Mouse (Mus musculus): ENCODE measurements around the gene Calcoco1. TPM values are rescaled to one million over a fixed set of nuclear protein-coding genes. Genes with fewer than 3 reads are reported as not detected.

The Calcoco1 gene
- polyA plus RNA-seq, 1 experiment from 2014 or later: 27.0 TPM

DNA sequence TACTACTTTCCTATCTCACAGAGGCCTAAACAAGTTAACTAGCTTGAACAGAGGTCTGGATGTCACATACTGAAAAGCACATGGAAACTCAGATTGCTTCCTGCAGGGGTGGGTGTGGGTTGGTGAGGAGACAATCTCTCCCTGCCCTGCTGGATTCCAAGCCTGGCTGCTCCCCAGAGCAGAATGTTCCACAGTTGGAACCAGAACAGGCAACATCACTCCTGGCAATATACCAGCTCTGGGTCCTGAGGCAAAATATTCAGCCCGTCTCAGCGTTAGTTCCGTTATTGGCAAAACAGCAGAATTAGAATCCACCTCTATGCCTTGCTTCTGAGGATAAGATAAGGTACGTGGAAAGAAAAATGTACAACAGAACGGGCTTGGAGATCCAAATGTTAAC, 28.3 kb upstream of the Calcoco1 start:
- H3K9ac ChIP-seq (ENCODE audit: low read depth, low read length): no peak overlapping the region
- WGBS: 65% methylated on average over 5 of the region's 5 CpGs
- H3K27me3 ChIP-seq (replicated peaks; ENCODE audit: control insufficient read depth, insufficient read depth, low read length): peaks cover 61% of the 10 kb centered on the region
- no peak overlapping the region for H3K27ac ChIP-seq (ENCODE audit: low read length)
- peaks cover 14% of the 10 kb centered on the region; the same call in 1 of the 2 replicates for H3K4me1 ChIP-seq (ENCODE audit: control insufficient read depth, insufficient read depth, low read length)
- ATAC-seq: no peak
- H3K4me2 ChIP-seq (ENCODE audit: low read depth, low read length): no peak overlapping the region
- no peak overlapping the region for H3K4me3 ChIP-seq (ENCODE audit: low read length)
- H3K9me3 ChIP-seq (ENCODE audit: control insufficient read depth, low read length): no peaks in the 10 kb centered on the region
- H3K36me3 ChIP-seq (ENCODE audit: control insufficient read depth, insufficient read depth, low read length): no peaks in the 10 kb centered on the region

DNA sequence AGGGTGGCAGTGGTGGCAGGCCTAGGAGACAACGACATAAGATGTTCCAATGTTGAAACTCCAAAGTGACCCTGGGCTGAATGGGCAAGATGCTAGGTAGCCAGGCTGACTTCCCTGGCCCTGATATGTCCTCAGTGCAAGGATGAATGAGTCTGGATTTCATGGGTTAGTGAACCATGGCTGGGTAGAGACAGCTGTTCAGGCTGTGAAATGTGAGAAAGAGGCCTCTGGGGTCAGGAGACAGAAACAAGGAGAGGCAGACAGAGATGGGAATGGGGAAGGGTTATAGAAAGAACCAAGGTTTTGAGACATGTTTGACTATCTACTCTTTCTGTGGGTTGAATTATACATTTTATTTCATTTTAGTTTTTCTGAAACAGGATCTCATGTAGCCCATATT, 27.1 kb upstream of the Calcoco1 start:
- H3K4me3 ChIP-seq (ENCODE audit: low read length): no peak overlapping the region
- ATAC-seq: no peak
- no peak overlapping the region for H3K4me2 ChIP-seq (ENCODE audit: low read depth, low read length)
- H3K36me3 ChIP-seq (ENCODE audit: control insufficient read depth, insufficient read depth, low read length): no peaks in the 10 kb centered on the region
- no peak overlapping the region for H3K27ac ChIP-seq (ENCODE audit: low read length)
- 79% methylated on average over 1 of the region's 1 CpGs for WGBS
- peaks cover 67% of the 10 kb centered on the region for H3K27me3 ChIP-seq (replicated peaks; ENCODE audit: control insufficient read depth, insufficient read depth, low read length)
- H3K4me1 ChIP-seq (ENCODE audit: control insufficient read depth, insufficient read depth, low read length): peaks cover 14% of the 10 kb centered on the region; the same call in 1 of the 2 replicates
- H3K9me3 ChIP-seq (ENCODE audit: control insufficient read depth, low read length): no peaks in the 10 kb centered on the region
- no peak overlapping the region for H3K9ac ChIP-seq (ENCODE audit: low read depth, low read length)

DNA sequence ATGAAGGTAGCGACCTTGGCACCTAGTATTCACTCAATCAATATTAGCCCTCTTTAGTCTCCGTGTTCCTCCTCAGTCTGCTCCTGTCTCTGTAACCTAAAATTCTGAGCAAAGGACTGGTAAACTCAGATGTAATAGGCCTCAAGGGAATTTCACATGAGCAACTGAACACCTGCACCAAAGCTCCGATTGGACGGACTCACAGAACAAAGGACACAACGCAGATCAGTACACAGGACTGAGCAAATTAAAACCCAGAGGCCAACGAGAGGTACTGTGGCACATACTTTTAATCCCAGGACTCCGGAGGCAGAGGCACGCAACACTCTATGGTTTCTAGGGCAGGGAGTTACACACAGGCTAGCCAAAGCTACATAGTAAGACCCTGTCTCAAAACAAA, 25.9 kb upstream of the Calcoco1 start:
- H3K4me2 ChIP-seq (ENCODE audit: low read depth, low read length): no peak overlapping the region
- peaks cover 14% of the 10 kb centered on the region; the same call in 1 of the 2 replicates for H3K4me1 ChIP-seq (ENCODE audit: control insufficient read depth, insufficient read depth, low read length)
- H3K27me3 ChIP-seq (replicated peaks; ENCODE audit: control insufficient read depth, insufficient read depth, low read length): peaks cover 77% of the 10 kb centered on the region
- 39% methylated on average over 8 of the region's 8 CpGs for WGBS
- no peaks in the 10 kb centered on the region for H3K36me3 ChIP-seq (ENCODE audit: control insufficient read depth, insufficient read depth, low read length)
- no peak overlapping the region for H3K4me3 ChIP-seq (ENCODE audit: low read length)
- no peak overlapping the region for H3K27ac ChIP-seq (ENCODE audit: low read length)
- H3K9ac ChIP-seq (ENCODE audit: low read depth, low read length): no peak overlapping the region
- H3K9me3 ChIP-seq (ENCODE audit: control insufficient read depth, low read length): no peaks in the 10 kb centered on the region
- ATAC-seq: no peak

DNA sequence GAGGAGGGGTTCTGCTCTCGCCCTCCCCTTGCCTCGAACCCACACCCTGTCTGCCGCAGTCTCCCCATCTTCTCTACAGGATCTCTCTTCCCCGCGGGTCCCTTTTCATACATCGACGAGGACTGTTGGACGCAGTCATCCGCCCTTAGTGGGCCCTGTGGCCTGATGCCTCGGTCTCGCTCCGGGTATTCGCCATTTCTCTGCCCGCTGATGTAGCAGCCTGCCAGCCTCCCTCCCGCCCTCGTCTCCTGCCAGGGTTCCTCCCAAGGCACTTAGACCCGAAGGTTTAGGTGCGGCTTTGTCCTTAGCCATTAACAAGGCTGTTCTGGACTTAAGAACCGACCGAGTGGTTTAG, 25.3 kb upstream of the Calcoco1 start:
- H3K4me3 ChIP-seq (ENCODE audit: low read length): peak overlapping the region; percentile 49
- H3K9me3 ChIP-seq (ENCODE audit: control insufficient read depth, low read length): no peaks in the 10 kb centered on the region
- peaks cover 72% of the 10 kb centered on the region for H3K27me3 ChIP-seq (replicated peaks; ENCODE audit: control insufficient read depth, insufficient read depth, low read length)
- no peak for ATAC-seq
- H3K4me2 ChIP-seq (ENCODE audit: low read depth, low read length): peak overlapping the region; percentile 88
- 1% methylated on average over 19 of the region's 20 CpGs for WGBS
- no peak overlapping the region for H3K27ac ChIP-seq (ENCODE audit: low read length)
- H3K4me1 ChIP-seq (ENCODE audit: control insufficient read depth, insufficient read depth, low read length): peaks cover 14% of the 10 kb centered on the region; the same call in 1 of the 2 replicates
- peak overlapping the region; percentile 58 for H3K9ac ChIP-seq (ENCODE audit: low read depth, low read length)
- H3K36me3 ChIP-seq (ENCODE audit: control insufficient read depth, insufficient read depth, low read length): no peaks in the 10 kb centered on the region

- WGBS: under 1% methylated on average over 72 of the region's 75 CpGs
- H3K27me3 ChIP-seq (replicated peaks; ENCODE audit: control insufficient read depth, insufficient read depth, low read length): peaks cover 67% of the 10 kb centered on the region
- H3K36me3 ChIP-seq (ENCODE audit: control insufficient read depth, insufficient read depth, low read length): no peaks in the 10 kb centered on the region
- peaks cover 14% of the 10 kb centered on the region; the same call in 1 of the 2 replicates for H3K4me1 ChIP-seq (ENCODE audit: control insufficient read depth, insufficient read depth, low read length)
- peak; percentile 37 for ATAC-seq
- no peaks in the 10 kb centered on the region for H3K9me3 ChIP-seq (ENCODE audit: control insufficient read depth, low read length)
- H3K27ac ChIP-seq (ENCODE audit: low read length): no peak overlapping the region
- H3K4me2 ChIP-seq (ENCODE audit: low read depth, low read length): peak overlapping the region; percentile 88
- H3K9ac ChIP-seq (ENCODE audit: low read depth, low read length): peak overlapping the region; percentile 58
- H3K4me3 ChIP-seq (ENCODE audit: low read length): peak overlapping the region; percentile 49
Measured at GRCm38 (mm10) chr15:102746488-102747285, 24.7 kb upstream of the Calcoco1 start.

DNA sequence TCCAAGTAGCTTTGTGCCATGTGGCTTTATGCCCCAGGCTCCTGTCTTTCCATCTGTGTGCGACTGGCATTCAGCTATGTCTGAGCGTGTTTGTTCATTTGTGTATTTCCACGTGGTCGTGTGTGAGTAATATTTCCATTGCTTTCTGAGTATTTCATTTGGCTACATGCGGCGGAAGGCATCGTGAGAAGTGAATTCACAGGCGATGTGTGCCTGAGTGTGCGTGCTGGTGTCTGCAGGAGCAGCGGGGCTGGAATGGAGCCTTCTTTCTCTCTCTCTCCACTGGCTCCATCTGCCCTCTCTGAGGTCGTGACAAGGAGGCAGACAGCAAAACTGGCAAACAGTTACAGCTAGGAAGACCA, 24.1 kb upstream of the Calcoco1 start:
- no peaks in the 10 kb centered on the region for H3K36me3 ChIP-seq (ENCODE audit: control insufficient read depth, insufficient read depth, low read length)
- H3K27ac ChIP-seq (ENCODE audit: low read length): no peak overlapping the region
- H3K9me3 ChIP-seq (ENCODE audit: control insufficient read depth, low read length): no peaks in the 10 kb centered on the region
- no peak for ATAC-seq
- peaks cover 67% of the 10 kb centered on the region for H3K27me3 ChIP-seq (replicated peaks; ENCODE audit: control insufficient read depth, insufficient read depth, low read length)
- 11% methylated on average over 11 of the region's 11 CpGs for whole genome bisulfite sequencing
- no peak overlapping the region for H3K9ac ChIP-seq (ENCODE audit: low read depth, low read length)
- peak overlapping the region; percentile 88 for H3K4me2 ChIP-seq (ENCODE audit: low read depth, low read length)
- peak overlapping the region; percentile 49 for H3K4me3 ChIP-seq (ENCODE audit: low read length)
- H3K4me1 ChIP-seq (ENCODE audit: control insufficient read depth, insufficient read depth, low read length): peaks cover 14% of the 10 kb centered on the region; the same call in 1 of the 2 replicates

- Histone ChIP-seq H3K27me3 (replicated peaks; ENCODE audit: control insufficient read depth, insufficient read depth, low read length) (peaks cover 68% of the 10 kb centered on the region), H3K4me3 (ENCODE audit: low read length) (no peak overlapping the region), H3K36me3 (ENCODE audit: control insufficient read depth, insufficient read depth, low read length) (no peaks in the 10 kb centered on the region), H3K4me1 (ENCODE audit: control insufficient read depth, insufficient read depth, low read length) (peaks cover 14% of the 10 kb centered on the region; the same call in 1 of the 2 replicates), H3K9ac (ENCODE audit: low read depth, low read length) (no peak overlapping the region), H3K27ac (ENCODE audit: low read length) (no peak overlapping the region), H3K9me3 (ENCODE audit: control insufficient read depth, low read length) (no peaks in the 10 kb centered on the region), H3K4me2 (ENCODE audit: low read depth, low read length) (no peak overlapping the region)
- 31% methylated on average over 5 of the region's 5 CpGs for WGBS
- no peak for ATAC-seq
Measured at GRCm38 (mm10) chr15:102745387-102745786, 23.4 kb upstream of the Calcoco1 start.

GRCm38 (mm10) chr15:102744831-102745230, 22.9 kb upstream of the Calcoco1 start:
- Histone ChIP-seq H3K36me3 (ENCODE audit: control insufficient read depth, insufficient read depth, low read length) (no peaks in the 10 kb centered on the region), H3K4me3 (ENCODE audit: low read length) (no peak overlapping the region), H3K9me3 (ENCODE audit: control insufficient read depth, low read length) (no peaks in the 10 kb centered on the region), H3K4me1 (ENCODE audit: control insufficient read depth, insufficient read depth, low read length) (peaks cover 14% of the 10 kb centered on the region; the same call in 1 of the 2 replicates), H3K4me2 (ENCODE audit: low read depth, low read length) (no peak overlapping the region), H3K9ac (ENCODE audit: low read depth, low read length) (no peak overlapping the region), H3K27me3 (replicated peaks; ENCODE audit: control insufficient read depth, insufficient read depth, low read length) (peaks cover 68% of the 10 kb centered on the region), H3K27ac (ENCODE audit: low read length) (no peak overlapping the region)
- 15% methylated on average over 9 of the region's 9 CpGs for WGBS
- ATAC-seq: no peak

GRCm38 (mm10) chr15:102744416-102744815, 22.4 kb upstream of the Calcoco1 start:
- no peaks in the 10 kb centered on the region for H3K36me3 ChIP-seq (ENCODE audit: control insufficient read depth, insufficient read depth, low read length)
- H3K27ac ChIP-seq (ENCODE audit: low read length): no peak overlapping the region
- H3K9me3 ChIP-seq (ENCODE audit: control insufficient read depth, low read length): no peaks in the 10 kb centered on the region
- no peak overlapping the region for H3K9ac ChIP-seq (ENCODE audit: low read depth, low read length)
- no peak for ATAC-seq
- no peak overlapping the region for H3K4me2 ChIP-seq (ENCODE audit: low read depth, low read length)
- peaks cover 68% of the 10 kb centered on the region for H3K27me3 ChIP-seq (replicated peaks; ENCODE audit: control insufficient read depth, insufficient read depth, low read length)
- peaks cover 14% of the 10 kb centered on the region; the same call in 1 of the 2 replicates for H3K4me1 ChIP-seq (ENCODE audit: control insufficient read depth, insufficient read depth, low read length)
- H3K4me3 ChIP-seq (ENCODE audit: low read length): no peak overlapping the region
- WGBS: 19% methylated on average over 7 of the region's 7 CpGs

Data from intestine, embryonic 16.5 days (tissue).